Mouse (Mus musculus): ENCODE data around the gene Gm20388.

DNA sequence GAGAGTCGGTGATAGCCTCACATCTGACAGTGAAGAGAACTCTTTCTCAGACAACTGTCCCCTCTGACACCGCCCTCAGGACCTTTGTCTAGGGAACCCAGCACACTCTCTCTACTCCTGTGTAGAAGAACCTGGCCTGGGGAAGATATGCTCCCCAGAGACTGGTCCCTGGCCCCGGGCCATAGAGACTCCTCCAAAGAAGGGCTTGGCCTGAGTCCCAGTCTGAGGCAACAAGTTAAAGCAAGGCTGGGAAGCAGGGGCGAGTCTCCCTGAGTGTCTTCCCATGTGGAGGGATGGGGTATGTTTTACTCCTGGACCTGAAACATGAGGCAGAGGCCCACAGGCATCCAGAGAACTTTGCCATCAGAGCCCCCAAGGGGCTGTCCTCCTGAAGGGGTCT, 2935.0 kb downstream of the Gm20388 start:
- no peak for TF ChIP-seq CTCF (IDR thresholded peaks at IDR 0.05; ENCODE audit: low read depth)
- no peak for TF ChIP-seq EP300 (optimal IDR thresholded peaks at IDR 0.05)
